11 mouse cellular contexts compared by ENCODE assay signal in the genomic region with DNA sequence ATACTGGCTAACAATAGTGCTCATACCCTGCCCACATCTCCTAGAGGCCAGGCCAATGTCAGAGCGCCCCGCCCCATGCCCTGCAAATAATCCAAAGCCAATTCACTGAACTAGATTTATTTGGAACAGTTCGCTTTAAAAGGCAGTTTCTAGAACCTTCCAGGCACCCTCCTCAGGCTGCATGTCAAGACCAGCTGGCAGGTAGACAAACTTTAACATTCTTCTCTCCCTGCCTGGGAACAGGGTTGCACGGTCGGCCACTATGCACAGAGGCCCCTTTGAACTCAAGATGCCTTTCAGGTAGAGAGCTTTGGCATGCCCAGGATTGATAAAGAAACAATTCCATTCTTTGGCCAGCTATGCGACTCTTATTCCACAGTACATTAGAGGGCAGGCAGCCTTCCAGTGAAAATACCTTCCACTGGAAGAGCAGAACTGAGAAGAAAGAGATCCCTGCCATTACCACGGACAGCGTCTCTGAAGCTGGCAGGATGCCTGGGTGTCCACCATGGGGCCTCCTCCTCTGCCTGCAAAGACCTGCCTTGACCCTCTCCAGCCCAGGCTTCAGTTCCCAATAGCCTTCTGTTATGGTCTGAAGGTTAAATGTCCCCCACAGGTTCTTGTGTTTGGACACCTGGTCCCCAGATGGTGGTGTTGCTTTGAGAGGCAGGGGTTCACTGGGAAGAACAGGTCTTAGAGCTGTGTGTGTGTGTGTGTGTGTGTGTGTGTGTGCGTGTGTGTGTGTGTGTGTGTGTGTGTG.
DNase-seq lines count a peak whose midpoint lies in the region; ATAC-seq lines count a peak whose summit lies in the region.
"Had no signal": no experiment of that assay in that cellular context is flagged by ENCODE, and none has a peak within 500 bp of the region (broad histone marks: within the 10 kb centered on the region; RNA-seq: fewer than 3 reads in every experiment).

No protein-coding gene starts in this region.

- H3K9me3 ChIP-seq in forebrain, embryonic 14.5 days (replicated peaks; ENCODE audit: control insufficient read depth, low read length) = no peaks in the 10 kb centered on the region
- H3K9me3 ChIP-seq: heart, embryonic 13.5 days had no signal

- no peaks in the 10 kb centered on the region for H3K36me3 ChIP-seq in forebrain, embryonic 14.5 days (ENCODE audit: control insufficient read depth, insufficient read depth, low read length)
- H3K36me3 ChIP-seq: heart, embryonic 13.5 days had no signal

- WGBS in forebrain, embryonic 14.5 days = 72% methylated on average over 9 of the region's 9 CpGs

- H3K27me3 ChIP-seq in forebrain, embryonic 14.5 days (replicated peaks; ENCODE audit: control insufficient read depth, insufficient read depth, low read length) = no peaks in the 10 kb centered on the region
- H3K27me3 ChIP-seq: heart, embryonic 13.5 days had no signal

- ATAC-seq in forebrain, embryonic 14.5 days = no peak

- intact Hi-C loops in heart, postnatal 36 days (cut with DNase I) = no loop called here

- peak; percentile 10 for DNase-seq in kidney, postnatal 10 days
- DNase-seq in kidney, adult 11 months = no peak
- DNase-seq in NIH3T3 (ENCODE audit: low read depth) = peak; percentile 2
- peak; percentile 85 to 88 for DNase-seq in cerebellum, postnatal 10 days
- peak; percentile 40 to 45 for DNase-seq in heart, postnatal 36 days
- DNase-seq in urinary bladder, adult 2 months (ENCODE audit: low spot score) = no peak
- no peak for DNase-seq in retina, embryonic 14.5 days (ENCODE audit: low spot score)
- no peak for DNase-seq in forebrain, embryonic 14.5 days (ENCODE audit: low spot score)

- H3K4me3 ChIP-seq in forebrain, embryonic 14.5 days (ENCODE audit: low read depth, low read length) = no peak overlapping the region
- H3K4me3 ChIP-seq: erythroblast, embryonic 14.5 days; heart, embryonic 13.5 days; myocyte had no signal

- no peak overlapping the region for H3K9ac ChIP-seq in forebrain, embryonic 14.5 days (ENCODE audit: low read length)
- H3K9ac ChIP-seq: heart, embryonic 13.5 days had no signal

- no peak overlapping the region for H3K4me2 ChIP-seq in forebrain, embryonic 14.5 days (ENCODE audit: low read length)
- H3K4me2 ChIP-seq: heart, embryonic 13.5 days had no signal

- H3K27ac ChIP-seq in forebrain, embryonic 14.5 days (ENCODE audit: low read depth, low read length) = no peak overlapping the region
- H3K27ac ChIP-seq: heart, embryonic 13.5 days had no signal

- H3K4me1 ChIP-seq in forebrain, embryonic 14.5 days (ENCODE audit: control insufficient read depth, insufficient read depth, low read length) = no peaks in the 10 kb centered on the region
- H3K4me1 ChIP-seq: heart, embryonic 13.5 days had no signal

Comparison
In these comparisons a context has a peak if more than half of its experiments do, and no peak if none do; other contexts are left out.
1. DNase-seq: peak in kidney, postnatal 10 days (single experiment), NIH3T3 (single experiment), cerebellum, postnatal 10 days (2 of 2) and heart, postnatal 36 days (2 of 2); none in kidney, adult 11 months (single experiment), urinary bladder, adult 2 months (single experiment), retina, embryonic 14.5 days (single experiment) and forebrain, embryonic 14.5 days (single experiment).